Mouse (Mus musculus): Measurements from ENCODE around the gene Gm10487. TPM values are rescaled to one million over a fixed set of nuclear protein-coding genes. Genes with fewer than 3 reads are reported as not detected.
"Not testable (repeated sequence)": the region's sequence is repeated elsewhere in the genome, so short reads cannot be mapped to it uniquely, and the experiment has no call there.

The Gm10487 gene
- not detected in 2 replicates for polyA plus RNA-seq (2011; ENCODE audit: insufficient read length, low read depth, missing spikeins)

- not testable (repeated sequence) for H3K27ac ChIP-seq (ENCODE audit: insufficient read depth, low read length); H3K4me3 ChIP-seq (ENCODE audit: insufficient read depth, low read length); H3K4me1 ChIP-seq (ENCODE audit: control insufficient read depth, insufficient read depth, low read length)
Observed at GRCm38 (mm10) chrX:30843369-30843768, at the start of gene Gm10487. TSS of gene Gm10487 (minus strand) at chrX:30843469.
